Mouse (Mus musculus): ENCODE data around the gene Fam136a. TPM values are rescaled to one million over a fixed set of nuclear protein-coding genes. Genes with fewer than 3 reads are reported as not detected.

Gene Fam136a
- total RNA-seq, 2 experiments from 2014 or later: 11.3 to 12.6 TPM

DNA sequence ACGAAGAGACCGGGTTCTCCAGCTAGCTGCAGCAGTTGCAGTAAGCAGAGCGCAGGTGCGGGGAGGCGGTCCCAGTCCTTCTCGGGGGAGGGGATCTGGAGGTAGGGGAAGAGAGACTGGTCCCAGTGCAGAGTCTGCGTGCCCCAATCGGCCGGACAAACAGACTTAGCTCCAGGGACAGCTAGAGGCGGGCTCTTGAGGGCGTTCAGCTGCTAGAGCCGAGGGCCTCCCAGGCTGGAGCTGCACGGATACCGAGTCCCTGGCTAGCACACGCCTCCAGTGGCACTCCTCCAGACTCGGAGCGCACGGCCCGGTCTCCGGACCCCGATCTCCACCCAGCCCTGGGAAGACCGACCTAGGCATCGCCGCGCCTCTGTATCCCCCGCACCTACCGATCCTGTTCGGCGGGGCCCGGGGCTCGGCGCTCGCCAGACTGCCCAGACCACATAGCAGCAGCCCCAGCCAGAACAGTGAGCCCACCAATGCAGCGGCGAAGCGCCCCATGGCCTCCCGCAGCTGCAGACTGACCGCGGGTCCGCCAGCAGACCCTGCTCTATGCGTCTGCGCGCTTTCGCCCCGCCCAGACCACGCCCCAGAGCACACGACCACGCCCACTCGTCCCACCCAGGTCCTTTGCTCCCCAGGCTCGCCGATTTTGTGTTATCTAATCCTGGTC, 31.3 kb downstream of the Fam136a start, which contains the start of gene Pcyox1:
TSS of gene Pcyox1 (minus strand) at position 574 of the 676 bp plus-strand sequence.
- peak; percentile 87 for DNase-seq (ENCODE audit: low spot score)

- DNase-seq (ENCODE audit: low spot score): no peak
Observed at GRCm38 (mm10) chr6:86397257-86397980, 32.0 kb downstream of the Fam136a start.

DNA sequence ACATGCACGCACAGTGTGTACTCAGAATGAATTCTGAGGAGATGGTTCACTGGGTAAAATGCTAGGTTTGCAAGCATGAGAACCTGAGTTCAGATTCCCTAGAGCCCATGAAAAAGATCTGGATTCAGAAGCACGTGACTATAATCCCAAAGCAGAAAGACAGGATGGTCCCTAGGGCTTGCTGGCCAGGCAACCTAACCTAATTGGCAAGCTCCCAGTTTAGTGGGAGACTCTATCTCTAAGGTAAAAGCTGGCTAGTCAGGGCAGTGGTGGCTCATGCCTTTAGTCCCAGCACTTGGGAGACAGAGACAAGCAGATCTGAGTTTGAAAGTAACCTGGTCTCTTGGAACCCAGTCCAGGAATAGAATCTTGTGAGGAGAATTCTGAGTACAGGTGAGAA, 33.5 kb downstream of the Fam136a start:
- no peak for DNase-seq (ENCODE audit: low spot score)

DNA sequence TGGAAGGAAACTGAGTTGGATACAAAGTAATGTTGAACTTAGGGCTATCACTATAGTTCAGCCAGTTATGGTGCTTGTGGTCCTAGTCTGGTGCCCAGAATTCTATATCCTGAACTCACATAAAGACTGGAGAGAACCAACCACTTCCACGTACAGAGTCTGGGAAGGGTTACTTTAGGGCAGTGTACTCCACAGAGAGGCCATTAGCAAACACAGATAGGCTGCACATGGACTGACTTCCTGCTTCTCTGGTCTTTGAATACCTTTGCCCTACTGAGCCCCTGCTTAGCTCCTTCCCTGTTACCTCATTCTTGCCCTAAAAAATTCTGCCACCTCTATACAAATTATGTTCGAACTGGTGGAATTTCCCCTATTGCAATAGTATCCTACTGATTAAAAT, 34.5 kb downstream of the Fam136a start:
- no peak for DNase-seq (ENCODE audit: low spot score)

DNA sequence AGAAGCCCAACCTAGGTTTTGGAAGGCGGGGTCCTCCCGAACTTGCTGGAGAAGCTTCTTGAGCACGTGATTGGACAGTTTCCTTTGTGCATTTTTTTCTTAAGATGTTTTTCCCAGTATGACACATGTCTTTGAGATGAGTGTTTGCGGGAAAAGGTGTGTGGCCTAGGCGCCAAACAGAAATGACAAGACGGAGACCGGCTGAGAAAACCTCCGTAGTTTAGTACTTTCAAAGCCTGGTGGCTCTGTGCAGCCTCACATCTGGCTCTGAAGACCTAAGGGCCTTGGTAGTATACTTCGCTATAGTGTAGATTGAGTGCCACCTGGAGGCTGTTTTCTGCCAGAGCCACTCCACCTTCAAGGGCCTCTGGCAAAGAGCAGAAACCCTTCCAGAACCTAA, 35.5 kb downstream of the Fam136a start:
- DNase-seq (ENCODE audit: low spot score): peak; percentile 65

GRCm38 (mm10) chr6:86402681-86403607, 37.5 kb downstream of the Fam136a start:
- no peak for DNase-seq (ENCODE audit: low spot score)

- peak; percentile 88 for DNase-seq (ENCODE audit: low spot score)
Observed at GRCm38 (mm10) chr6:86403728-86404099, 38.3 kb downstream of the Fam136a start.

- DNase-seq (ENCODE audit: low spot score): peak; percentile 97
Observed at GRCm38 (mm10) chr6:86404100-86404861, 38.8 kb downstream of the Fam136a start, which contains the start of gene Tia1. TSS of gene Tia1 (plus strand) at chr6:86404219.

GRCm38 (mm10) chr6:86404996-86405395, 39.5 kb downstream of the Fam136a start:
- DNase-seq (ENCODE audit: low spot score): no peak

GRCm38 (mm10) chr6:86406306-86406705, 40.9 kb downstream of the Fam136a start:
- DNase-seq (ENCODE audit: low spot score): peak; percentile 61

DNA sequence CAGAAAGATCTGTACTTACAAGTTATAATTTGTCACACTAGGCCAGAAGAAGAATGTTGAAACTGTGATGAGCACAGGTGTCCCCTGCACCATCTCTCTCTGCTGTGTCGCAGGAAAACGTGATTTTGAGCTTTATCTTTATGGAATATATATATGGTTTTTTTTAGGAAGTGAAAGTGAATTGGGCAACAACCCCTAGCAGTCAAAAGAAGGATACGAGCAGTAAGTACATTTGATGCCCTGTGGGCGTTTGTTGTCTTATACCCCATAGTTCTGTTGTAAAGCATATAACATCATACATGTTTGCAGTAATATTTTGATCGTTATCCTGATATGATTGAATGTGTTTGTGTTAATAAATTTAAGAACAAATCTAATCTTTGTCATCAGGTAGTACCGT, 53.3 kb downstream of the Fam136a start:
- no peak for DNase-seq (ENCODE audit: low spot score)

DNA sequence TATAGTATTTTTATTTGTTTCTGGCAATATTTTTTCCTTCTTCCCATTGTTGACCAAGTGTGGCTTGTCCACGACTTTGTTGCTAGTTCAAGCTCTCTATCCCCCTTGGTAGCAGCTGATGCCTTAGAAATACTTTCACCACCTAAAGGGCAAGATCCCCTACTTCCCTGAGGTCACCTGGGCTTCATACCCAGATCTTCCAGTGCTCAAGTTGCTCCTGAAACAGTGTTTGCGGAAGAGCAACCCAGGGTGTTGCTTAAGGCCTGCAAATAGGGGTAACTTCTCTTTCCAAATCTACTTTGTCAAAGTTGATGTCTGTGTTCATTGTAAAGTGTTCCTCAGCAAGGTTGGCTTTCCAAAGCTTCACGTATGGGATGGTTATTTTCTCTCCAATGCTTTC, 53.8 kb downstream of the Fam136a start:
- DNase-seq (ENCODE audit: low spot score): no peak

Other genes with a start within 250 kb of the Fam136a start
- under 1 TPM; 0.27 to 0.36 TPM for gene Tgfa, start 170.4 kb upstream of the Fam136a start, total RNA-seq (2021)
- gene Snrpg, start 5.7 kb downstream of the Fam136a start, total RNA-seq (2021): 10 to 100 TPM; 27.9 to 31.6 TPM
- gene Pcyox1, start 31.5 kb downstream of the Fam136a start, total RNA-seq (2021): 10 to 100 TPM; 50.6 to 54.0 TPM
- gene Tia1, start 38.6 kb downstream of the Fam136a start, total RNA-seq (2021): 10 to 100 TPM; 19.2 to 20.9 TPM
- gene Gm44790, start 61.0 kb downstream of the Fam136a start, total RNA-seq (2021): not detected
- gene C87436, start 72.7 kb downstream of the Fam136a start, total RNA-seq (2021): 1 to 10 TPM; 9.2 to 10.0 TPM
- gene Pcbp1, start 160.7 kb downstream of the Fam136a start, total RNA-seq (2021): 100 to 1,000 TPM; 114 to 128 TPM

All from gastrocnemius, adult 18-20 months (tissue).